Mouse (Mus musculus) adrenal gland, postnatal 36 days (tissue): ENCODE data around the gene Vmn2r109. TPM values are rescaled to one million over a fixed set of nuclear protein-coding genes. Genes with fewer than 3 reads are reported as not detected.
"Not testable (repeated sequence)": the region's sequence is repeated elsewhere in the genome, so short reads cannot be mapped to it uniquely, and the experiment has no call there.

Source experiments
- DNase-seq, 2 experiments: peaks; one replicate each; pipeline ENCODE4 v3.0.0; 2021; ENCODE audit warnings: mixed read lengths in 1 of 2
- long read RNA-seq, 2 experiments: library from polyadenylated mRNA; stranded (forward); transcript quantifications; one replicate each; pipeline ENCODE4 v2.0.0; 2021; ENCODE audit warnings: borderline sequencing depth in 2 of 2
- total RNA-seq, 2 experiments: library from RNA; stranded (reverse); gene quantifications; 2 replicates each; pipeline ENCODE4 v1.2.3; 2021

The Vmn2r109 gene
- not detected for total RNA-seq
- long read RNA-seq, experiment 1: 0 reads
- long read RNA-seq, experiment 2: 0 reads

GRCm38 (mm10) chr17:20564656-20565055 is at the start of gene Vmn2r109:
TSS of gene Vmn2r109 (minus strand) at chr17:20564756.
- no peak for DNase-seq

GRCm38 (mm10) chr17:20596323-20596722 is 31.8 kb upstream of the Vmn2r109 start, which contains the start of gene Vmn2r110:
TSS of gene Vmn2r110 (minus strand) at chr17:20596423.
- no peak for DNase-seq

- not testable (repeated sequence) for DNase-seq
Observed at GRCm38 (mm10) chr17:20508247-20508646, 56.3 kb downstream of the Vmn2r109 start.

- DNase-seq: no peak
Observed at GRCm38 (mm10) chr17:20497858-20498257, 66.7 kb downstream of the Vmn2r109 start, which contains the start of gene Vmn1r225. TSS of gene Vmn1r225 (plus strand) at chr17:20498158.

Other genes starting within 250 kb of the Vmn2r109 start
- gene Vmn2r107, start 219.5 kb downstream of the Vmn2r109 start, total RNA-seq: not detected
- not detected for gene Vmn1r224, start 150.6 kb downstream of the Vmn2r109 start, total RNA-seq
- not detected for gene Vmn2r108, start 83.4 kb downstream of the Vmn2r109 start, total RNA-seq
- gene Vmn1r225, start 66.6 kb downstream of the Vmn2r109 start, total RNA-seq: not detected
- not detected for gene Vmn2r110, start 31.7 kb upstream of the Vmn2r109 start, total RNA-seq
- not detected for gene Fpr-rs3, start 60.1 kb upstream of the Vmn2r109 start, total RNA-seq
- not detected for gene Vmn1r226, start 118.1 kb upstream of the Vmn2r109 start, total RNA-seq
- not detected for gene Vmn1r227, start 165.1 kb upstream of the Vmn2r109 start, total RNA-seq
- not detected for gene Vmn1r228, start 221.4 kb upstream of the Vmn2r109 start, total RNA-seq
- not detected for gene Vmn1r229, start 246.8 kb upstream of the Vmn2r109 start, total RNA-seq